Mouse (Mus musculus): ENCODE data around the gene Lingo3.

DNA sequence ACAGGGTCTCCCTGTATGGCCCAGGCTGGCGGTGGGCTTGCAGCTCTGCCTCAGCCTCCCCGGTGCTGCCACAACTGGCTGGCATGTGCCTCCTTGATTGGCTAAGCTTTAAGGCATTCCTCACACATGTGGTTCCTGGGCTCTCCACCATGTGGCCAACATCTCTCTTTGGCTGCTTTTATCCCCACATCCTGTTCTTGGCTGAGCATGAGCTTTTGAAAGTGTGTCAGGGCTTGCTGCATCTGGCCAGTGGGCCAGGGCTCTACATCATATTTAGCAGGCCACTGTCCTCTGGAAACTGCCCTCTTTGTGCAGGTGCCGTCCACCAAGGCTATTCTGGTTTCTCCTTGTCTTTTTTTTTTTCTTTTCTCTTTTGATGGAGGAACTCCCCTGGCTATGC is 12.4 kb upstream of the Lingo3 start:
- TF ChIP-seq CTCF (IDR thresholded peaks at IDR 0.05; ENCODE audit: low read depth, low read length) (no peak), GATA1 (IDR thresholded peaks at IDR 0.05; ENCODE audit: borderline replicate concordance, low read length) (no peak)

Data from G1E (cell line).